Mouse (Mus musculus): ENCODE data around the gene Naxd.
"Not testable (repeated sequence)": the region's sequence is repeated elsewhere in the genome, so short reads cannot be mapped to it uniquely, and the experiment has no call there.

Gene Naxd

DNA sequence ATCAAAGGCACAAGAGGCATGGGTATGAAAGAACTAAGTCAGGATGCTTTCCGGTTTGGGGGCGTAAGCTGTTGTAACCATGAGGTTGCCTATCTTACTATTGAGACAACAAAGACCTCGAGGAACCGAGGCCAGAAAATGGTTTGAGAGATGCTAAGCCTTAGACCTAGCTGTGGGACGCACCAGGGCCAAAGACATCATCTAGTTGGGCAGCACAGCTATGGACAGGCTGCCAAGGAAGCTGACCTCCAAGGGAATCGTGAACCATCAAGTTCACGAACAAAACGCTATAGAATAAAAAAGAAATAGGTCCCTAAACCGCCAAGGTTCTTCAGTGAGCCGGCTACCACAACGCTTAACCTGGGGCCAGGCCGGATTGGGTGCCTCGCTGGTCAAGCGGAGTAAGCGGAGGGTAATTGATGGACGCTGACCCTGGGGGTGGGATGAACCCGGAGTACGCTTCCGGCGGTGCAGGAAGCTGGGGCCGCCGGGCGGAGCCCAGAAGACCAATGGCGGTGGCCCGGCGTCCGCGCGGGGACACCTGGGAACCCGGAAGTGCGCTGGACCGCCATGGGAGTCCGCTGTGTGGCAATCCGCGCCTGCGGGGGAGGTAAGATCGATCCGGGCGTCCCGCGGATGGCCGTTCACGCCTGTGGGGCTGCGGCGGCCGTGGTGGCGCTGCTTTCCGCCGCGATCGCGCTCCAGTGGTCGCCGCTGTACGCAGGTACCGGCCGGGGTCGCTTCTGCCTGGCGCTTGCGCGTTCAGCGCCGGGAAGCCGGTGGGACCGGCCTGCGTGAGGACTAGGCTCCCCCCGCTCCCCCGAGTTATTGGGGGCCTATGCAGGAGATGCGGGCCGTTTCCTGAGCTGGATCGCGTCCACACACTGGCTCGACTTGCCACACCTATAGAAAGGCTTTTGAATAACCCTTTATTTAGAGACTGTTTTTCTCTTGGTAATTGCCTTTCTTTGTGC lies at the start of gene Naxd:
Gene Naxd (plus strand): TSS at position 490 of the 974 bp plus-strand sequence.
- DNase-seq = peak; percentile 91

DNA sequence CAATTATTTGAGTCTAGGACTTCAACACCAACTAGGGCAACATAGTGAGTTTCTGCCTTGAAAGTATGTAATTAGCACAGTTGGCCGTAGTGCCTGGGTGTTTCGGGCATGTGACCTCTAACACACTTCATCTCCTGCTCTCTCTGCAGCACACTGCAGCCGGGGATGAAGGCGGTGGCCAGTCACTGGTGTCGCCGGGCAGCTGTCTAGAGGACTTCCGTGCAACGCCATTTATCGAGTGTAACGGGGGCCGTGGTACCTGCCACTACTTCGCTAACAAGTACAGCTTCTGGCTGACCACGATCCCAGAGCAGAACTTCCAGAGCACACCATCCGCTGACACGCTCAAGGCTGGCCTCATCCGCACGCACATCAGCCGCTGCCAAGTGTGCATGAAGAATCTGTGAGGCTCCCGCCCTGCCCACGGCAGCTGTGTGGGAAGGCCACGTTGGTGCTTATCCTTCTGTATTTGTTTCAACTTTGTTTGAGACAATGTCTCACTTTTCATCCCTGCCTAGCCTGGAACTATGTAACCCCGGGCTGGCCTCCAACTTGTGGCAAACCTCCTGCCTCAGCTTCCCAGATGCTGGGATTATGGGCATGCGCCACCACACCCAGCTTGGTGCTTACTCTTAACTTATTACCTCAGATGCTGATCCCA lies 49.3 kb upstream of the Naxd start:
- DNase-seq = no peak

DNA sequence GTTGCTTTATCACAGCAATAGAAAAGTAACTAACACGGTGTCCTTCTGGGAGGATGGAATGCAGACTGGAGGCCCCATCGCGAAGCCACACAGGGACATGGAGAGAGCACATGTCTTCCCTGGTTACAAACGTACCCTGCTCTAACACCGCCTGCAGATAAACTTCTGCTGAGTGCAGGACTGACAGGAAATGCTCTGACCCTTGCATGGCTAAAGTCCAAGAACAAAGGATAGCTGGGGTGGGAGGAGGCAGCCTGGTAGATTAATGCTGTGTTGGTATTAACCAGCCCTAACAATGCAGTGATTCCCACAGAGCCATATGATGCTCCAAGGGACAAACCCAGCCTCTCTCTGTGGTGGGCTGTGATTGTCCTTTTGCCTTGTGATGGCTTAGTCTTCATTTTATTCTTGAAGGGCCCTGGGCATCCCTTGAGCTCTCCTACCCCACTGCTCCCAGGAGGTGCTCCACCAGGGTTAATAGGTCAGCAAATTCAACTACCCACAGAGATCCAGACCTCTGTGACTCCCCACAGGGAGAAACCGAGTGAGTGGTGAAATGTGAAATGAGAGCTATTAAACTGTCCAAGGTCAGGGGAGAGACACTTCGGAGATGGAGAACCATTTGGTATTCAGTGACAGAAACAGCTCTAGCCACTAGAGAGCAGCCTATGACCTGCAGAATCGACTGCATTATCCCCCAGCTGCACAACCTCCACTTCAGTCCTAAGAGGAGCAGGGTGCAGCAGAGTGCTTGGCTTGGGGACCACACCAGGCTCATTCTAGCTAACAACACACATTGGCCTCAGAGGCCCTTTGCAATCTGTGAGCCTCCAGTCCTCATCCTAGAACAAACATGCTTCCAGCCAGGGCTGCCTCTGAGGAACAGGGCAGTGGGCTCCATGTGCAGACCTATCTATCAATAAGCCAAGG lies 46.9 kb upstream of the Naxd start:
- DNase-seq = peak; percentile 26

DNA sequence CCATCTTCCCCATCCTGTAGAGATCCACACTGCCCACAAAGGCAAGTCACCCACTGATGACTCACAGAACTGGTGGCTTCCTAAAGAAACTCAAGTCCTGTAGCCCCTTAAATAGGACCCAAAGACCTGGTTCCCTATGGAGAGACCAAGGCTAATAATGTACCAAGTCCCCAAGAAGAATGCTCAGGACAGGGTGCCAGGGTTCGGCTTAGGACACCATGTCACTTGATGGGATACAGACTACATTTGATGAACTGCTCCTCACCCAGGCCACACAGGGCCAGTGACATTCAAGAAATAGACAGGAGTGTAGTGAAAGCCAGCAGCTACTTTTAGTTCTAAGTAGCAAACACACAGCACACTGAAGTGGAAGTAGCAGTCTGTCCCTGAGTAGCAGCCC lies 45.2 kb upstream of the Naxd start:
- DNase-seq = no peak

DNA sequence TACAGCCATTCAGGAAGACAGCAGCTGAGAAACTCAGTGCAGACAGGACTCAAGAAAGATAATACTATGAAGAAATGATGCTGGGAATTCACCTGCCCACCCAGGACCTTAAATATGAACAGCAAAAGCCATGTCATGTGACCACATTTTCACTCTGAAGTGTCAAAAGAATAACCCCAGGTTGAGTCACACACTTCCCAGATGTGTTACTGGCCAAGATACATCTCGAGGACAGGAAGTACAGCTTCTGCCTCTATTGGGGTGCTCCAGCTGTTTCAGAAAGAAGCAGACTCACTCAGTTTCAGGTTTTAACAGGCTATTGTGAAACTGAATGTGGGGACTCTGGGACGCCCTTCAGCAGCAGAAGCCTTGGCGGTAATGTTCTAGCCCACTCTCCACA lies 44.7 kb upstream of the Naxd start:
- no peak for DNase-seq

DNA sequence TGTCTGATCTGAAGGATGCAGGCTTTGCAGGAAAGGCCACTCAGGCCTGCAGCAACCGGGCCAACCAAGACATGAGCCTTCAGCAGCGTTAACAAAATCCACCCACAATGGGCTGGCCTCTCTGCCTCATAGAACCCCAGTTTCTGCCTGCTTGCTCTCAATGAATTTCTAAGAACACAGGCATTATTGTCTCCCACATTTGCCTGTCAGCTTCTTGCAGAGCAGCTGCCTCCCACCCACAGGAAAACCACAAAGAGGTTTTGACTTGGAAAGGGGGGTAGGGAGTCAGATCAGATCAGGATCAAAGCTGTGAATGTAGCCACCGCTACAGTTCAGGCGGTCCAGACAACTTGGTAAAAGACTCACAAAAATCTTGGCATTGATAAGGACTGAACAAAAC lies 44.3 kb upstream of the Naxd start:
- DNase-seq = no peak

DNA sequence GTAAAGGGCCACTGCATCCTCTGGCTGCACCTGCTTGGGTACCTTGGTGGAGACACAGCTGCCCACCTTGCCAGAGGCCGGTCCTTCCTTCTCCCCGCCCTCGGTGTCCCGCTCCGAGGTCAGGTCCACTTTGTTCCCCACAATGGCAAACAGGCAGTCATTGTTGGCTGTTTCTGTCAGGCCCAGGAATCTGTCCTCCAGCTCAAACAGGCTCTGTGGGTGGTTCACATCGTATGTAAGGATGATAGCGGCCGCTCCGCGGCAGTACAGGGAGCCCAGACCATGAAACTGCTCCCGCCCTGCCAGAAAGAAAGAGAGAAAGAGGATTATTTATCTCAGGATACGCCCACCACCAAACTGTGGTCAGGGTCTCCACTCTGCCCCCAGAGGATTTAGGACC lies 43.1 kb upstream of the Naxd start:
- DNase-seq = no peak

DNA sequence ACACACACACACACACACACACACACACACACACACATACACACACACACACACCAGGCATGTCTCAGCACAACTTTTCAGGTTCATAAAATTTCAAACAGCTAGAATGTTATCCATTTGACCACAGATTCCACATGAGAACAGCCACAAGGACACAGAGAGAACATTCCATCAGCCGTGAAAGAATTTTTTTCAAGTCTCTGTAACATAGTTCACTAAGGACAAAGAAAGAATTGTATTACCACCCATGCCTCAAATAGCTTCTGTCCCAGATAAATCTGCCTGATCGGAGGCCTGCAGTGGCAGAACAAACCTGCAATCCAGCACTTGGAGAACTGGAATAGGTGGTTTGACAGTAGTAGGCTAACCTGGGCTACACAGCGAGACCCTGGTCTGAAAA lies 40.0 kb upstream of the Naxd start:
- DNase-seq = no peak

DNA sequence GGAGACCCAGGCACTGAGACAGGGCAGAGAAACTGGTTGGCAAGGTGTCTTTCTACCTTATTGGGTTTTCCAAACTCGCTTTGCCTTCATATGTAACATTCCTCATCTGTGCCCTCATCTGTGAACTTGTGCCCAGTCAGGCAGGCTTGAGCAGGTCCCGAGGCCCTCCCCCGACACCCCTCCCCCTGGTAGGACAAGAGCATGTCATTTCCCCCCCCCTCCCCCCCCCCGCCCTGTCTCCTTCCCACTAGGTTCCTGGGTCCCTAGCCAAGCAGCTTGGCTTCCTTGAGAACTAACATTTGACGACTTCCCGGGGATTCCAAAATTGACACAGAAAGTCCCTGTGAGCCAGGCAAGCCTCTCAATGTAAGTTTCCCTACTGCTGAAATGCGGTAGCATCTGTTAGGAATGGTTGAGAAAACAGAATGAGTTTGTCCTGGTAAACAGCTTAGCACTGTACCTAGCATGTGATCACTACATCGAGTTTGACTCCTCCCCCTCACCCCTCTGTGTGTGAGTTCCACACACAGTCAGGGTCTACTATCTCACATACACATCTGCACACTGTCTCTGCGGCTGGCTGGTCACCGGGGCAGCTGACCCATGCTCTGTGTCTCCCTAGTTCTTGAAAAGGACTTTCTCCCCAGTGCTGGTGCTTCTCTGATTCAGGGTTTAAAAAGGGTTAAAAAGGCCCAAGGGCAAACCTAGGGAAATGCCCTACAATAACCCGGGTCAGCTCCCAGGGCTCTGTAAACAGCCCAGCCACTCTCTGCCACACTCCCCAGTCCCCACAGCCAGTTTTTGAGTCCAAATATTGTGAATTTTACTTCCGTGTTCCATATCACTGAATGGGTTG lies 39.1 kb upstream of the Naxd start:
- DNase-seq = peak; percentile 34

DNA sequence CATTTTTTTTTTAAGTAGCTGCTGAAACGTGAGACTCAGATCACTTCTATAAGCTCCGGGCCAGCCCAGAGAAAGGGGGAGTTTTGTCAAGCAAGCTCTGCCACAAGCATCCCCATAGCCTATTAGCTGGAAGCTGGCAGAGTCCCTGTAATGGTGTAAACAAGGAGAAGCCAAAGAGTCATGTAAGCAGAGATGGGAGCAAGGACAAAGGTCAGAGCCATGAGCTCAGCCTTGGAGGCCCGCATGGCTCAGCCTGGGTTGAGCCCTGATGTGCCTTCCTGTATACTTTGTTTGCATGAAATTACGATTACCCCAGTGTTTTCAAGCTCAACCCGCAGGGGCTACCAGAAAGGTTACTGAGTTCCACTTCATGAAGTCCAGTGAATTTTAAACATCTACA lies 38.3 kb upstream of the Naxd start:
- no peak for DNase-seq

DNA sequence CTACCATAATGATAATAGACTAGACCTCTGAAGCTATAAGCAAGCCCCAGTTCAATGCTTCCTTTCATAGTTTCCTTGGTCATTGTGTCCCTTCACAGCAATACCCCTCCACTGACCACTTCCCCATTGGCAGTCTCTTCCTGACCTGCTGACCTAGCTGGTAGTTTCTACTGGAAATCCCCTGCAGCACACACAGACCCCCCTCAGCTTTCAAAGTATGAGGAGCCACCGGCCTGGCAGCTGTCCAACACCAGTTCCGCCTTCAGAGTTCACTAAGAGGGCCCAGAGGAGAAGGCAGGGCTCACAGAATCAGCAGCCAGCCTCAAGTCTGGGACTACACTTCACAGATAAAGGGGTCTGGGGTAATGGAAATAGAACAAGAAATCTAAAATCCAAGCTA lies 36.4 kb upstream of the Naxd start:
- DNase-seq = peak; percentile 58

DNA sequence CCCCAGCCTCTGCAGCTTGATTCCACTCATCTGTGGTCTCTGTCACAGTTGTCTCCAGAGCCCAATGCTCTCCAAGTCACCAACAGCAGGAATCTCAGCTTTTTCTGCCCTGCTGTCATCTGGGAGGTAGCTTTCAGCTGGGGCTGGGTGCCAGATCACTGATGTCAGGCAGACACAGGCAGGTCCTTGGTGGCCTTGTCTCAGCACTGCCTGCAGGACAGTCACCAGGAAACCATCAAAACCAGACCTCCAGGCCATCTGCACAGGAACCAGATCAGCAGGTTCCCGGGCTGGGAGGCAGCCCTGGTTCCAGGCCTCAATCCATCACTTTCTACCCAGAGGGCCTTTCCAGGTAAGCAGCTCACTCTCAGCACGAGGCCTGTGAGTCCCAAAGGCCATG lies 35.5 kb upstream of the Naxd start:
- DNase-seq = no peak

DNA sequence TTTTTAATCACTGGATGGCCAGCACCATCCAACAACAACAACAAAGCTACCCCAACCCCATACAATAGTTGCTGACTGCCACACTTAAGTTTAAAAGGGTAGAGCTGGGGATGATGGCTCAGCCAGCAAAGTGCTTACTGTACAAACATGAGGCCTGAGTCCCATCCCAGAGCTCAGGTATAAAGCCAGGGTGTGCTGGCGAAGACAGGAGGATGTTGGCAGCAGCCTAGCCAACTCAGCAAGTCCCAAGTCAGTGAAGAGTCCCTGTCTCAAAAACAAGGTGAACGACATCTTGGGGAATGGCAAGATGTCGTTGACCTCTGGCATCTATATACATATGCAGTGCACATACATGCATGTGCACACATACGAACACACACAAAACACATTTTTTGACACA lies 34.7 kb upstream of the Naxd start:
- no peak for DNase-seq

DNA sequence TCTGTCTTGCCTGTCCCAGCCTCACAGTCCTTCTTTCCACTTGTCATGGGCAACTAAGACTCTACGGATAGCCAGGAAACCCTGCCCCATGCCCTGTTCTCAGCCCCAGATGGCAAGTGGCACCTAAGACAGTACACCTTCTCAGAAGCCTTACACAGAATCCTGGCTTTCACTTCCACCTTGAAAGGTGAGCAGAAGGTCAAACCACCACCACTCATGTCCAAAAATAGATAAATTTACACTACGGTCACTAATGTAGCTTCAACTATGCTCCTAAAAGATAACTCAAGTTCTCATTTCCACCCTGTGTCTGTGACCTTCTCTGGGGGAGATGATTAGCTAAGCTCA lies 33.8 kb upstream of the Naxd start:
- no peak for DNase-seq

DNA sequence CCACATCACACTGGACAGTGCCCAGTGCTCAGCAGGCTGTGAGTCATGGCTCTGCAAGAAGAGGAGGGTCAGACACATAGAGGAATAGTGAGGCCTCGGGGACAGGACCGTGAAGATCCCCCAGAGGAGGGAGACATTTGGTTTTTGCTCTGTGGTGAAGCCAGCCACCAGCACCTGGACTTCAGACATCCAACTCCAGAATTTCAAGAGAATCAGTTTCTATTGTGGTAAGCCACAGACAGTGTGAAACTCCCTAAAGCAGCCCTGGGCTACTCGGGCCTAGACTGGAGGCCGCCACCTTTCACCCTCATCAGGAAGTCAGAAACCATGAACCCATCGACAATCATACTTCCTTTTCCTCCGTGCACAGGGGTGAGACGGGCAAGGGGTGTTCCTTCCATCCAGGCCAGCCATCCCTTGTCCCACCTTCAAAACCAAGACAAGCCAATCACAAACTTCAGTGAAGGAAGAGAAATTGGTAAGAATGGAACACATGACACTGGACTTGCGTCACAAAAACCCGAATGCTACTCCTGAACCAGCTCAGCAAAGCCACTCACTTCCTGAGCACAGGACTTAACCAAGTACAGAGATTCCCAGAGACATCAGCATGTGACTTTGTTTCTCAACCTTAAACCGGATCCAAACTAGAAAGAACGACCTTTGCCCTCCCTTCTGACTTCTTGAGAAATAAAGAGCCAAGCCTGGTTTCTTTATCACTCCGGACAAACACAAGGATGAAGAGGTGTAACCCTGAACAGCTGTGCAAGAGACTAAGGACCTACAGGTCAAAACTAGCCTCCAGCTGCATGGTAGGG lies 33.2 kb upstream of the Naxd start:
- DNase-seq = peak; percentile 32

DNA sequence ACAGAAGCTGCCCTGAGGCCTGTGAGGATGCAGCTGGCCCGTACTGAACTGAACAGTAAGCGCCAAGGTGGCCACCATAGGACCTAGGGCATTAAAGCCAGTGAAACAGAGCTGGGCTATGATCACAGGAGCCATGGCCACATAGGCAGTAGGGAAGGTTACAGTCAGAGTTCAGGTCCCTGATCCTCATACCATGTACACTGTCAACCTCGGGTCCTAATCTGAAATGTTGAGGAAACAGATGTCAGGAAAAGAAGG lies 32.7 kb upstream of the Naxd start:
- DNase-seq = no peak

DNA sequence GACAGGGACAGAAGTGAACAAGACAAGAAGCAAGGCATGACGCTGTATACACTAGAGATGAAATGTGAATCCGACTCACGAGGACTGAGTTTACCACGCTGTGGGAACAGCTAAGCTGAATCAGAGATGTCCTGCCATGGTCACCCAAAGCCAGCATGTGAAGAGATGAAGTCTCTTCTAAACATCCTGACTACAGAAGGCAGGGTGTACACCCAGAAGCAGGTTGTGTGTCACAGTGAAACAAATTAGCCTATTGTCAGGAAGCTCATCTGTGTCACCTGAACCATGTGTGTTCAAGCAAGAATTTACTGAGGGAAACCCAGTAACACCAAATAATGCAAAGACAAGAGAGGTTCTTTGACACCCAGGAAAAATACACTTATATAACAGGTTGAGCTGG lies 31.7 kb upstream of the Naxd start:
- no peak for DNase-seq

DNA sequence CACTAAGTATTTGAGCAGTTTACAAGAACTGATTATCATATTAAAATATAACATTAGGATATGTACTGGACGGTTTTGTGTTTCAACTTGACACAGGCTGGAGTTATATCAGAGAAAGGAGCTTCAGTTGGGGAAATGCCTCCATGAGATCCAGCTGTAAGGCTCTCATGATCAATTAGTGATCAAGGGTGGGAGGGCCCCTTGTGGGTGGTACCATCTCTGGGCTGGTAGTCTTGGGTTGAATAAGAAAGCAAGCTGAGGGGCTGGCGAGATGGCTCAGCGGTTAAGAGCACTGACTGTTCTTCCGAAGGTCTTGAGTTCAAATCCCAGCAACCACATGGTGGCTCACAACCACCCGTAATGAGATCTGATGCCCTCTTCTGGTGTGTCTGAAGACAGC lies 30.8 kb upstream of the Naxd start:
- DNase-seq = not testable (repeated sequence)

DNA sequence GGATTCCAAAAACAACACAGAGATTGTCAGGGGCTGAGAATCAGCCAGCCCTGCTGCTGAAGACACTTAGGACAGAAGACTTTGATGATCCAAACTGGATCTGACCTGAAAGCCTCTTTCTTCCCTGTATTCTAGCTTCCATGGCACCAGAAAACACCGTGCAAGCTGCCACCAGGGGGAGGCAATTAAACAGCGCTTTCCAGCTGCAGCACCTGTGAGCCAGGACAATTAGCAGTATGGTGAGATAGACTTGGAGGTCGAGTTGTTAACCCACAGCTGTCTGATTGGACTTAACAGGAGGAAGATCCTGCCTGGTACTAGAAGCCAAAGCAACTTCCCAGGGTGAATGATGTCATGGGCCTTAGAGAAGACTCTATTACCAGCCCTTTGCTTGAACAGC lies 28.2 kb upstream of the Naxd start:
- peak; percentile 67 for DNase-seq

DNA sequence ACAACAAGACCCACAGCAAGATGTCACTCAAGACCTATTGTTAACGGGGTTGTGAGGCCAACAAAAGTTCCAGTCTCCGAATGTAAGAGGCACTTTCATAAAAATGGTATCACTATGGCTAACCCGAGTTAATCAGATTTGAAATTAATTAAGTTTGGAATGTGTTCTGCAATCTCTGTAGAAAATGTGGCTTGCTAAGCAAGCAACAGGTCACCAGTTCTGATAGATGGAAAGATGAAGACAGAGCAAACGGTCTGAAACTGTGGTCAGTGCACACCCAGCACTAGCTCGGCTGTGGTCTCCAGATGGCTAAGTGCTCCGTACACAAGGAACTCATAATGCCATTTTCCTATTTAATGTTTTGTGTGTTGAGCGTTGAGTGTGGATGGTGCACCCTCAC lies 26.6 kb upstream of the Naxd start:
- DNase-seq = no peak

DNA sequence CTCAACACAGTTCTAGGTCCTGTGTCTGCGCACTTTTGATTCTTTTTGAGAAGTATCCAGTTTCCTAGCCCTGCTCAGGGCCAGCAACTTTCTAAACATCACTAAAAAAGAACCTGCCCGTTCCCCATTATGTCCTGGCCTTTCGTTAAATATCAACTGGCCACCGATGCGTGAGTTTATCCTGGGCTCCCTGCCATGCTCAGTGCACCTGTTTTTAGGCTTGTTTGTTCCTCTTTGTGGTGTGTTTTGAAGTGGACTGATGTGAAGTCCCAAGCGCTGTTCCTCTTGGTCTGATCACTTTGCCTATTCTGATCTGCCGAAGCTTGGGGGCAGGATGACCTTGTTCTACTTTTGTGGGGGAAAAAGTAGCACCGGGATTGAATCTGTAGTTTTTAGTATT lies 26.0 kb upstream of the Naxd start:
- DNase-seq = no peak

DNA sequence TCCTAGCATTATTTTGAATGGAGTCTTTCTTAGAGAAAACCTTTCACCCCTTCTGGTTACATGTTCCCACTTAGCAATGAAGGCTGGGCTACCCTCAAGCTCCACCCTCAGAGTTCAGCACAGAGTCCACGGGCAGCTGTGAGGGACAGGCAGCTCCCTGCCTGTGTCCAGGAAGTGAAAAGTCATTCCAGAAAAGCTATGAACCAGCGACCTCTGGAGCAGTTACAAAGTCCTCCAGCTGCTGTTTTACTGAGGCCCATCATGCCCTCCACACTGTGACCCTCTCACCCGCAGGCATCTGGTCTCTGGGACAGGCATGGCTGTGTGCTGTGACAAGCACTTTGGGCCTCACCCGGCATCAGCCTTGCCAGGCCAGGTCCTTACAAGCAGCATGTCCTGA lies 24.2 kb upstream of the Naxd start:
- DNase-seq = peak; percentile 56
